In genomic region chr7:34799950-34800511, GRCm38 (mm10) we compare ENCODE assay signal across 10 mouse cellular contexts. TPM values are rescaled to one million over a fixed set of nuclear protein-coding genes. Genes with fewer than 3 reads are reported as not detected.
DNase-seq lines count a peak whose midpoint lies in the region; ATAC-seq and TF ChIP-seq lines count a peak whose summit lies in the region.
"Had no signal": no experiment of that assay in that cellular context is flagged by ENCODE, and none has a peak within 500 bp of the region (broad histone marks: within the 10 kb centered on the region; RNA-seq: fewer than 3 reads in every experiment).

No protein-coding gene starts in this region.

- no peak overlapping the region for H3K4me3 ChIP-seq in heart, embryonic 10.5 days
- peak overlapping the region; percentile 29; the same call in 1 of the 2 replicates for H3K4me3 ChIP-seq in E14TG2a.4 (replicated peaks; ENCODE audit: low read length)
- H3K4me3 ChIP-seq in embryonic facial prominence, embryonic 14.5 days (ENCODE audit: low read depth, low read length) = no peak overlapping the region
- no peak overlapping the region for H3K4me3 ChIP-seq in gastrocnemius, adult 2 months

- 0 out of 2 replicates have a peak, but pooled peaks have one; percentile 16 for ATAC-seq in embryonic facial prominence, embryonic 14.5 days (ENCODE audit: low read depth)
- no peak for ATAC-seq in erythroid progenitor cell, adult 5-6 weeks (replicated peaks; ENCODE audit: low FRiP score, poor library complexity, severe bottlenecking)

- WGBS in heart, embryonic 10.5 days = 62% methylated on average over 13 of the region's 13 CpGs
- 50% methylated on average over 13 of the region's 13 CpGs for WGBS in embryonic facial prominence, embryonic 14.5 days

- peaks cover 26% of the 10 kb centered on the region for H3K4me1 ChIP-seq in heart, embryonic 10.5 days
- H3K4me1 ChIP-seq in E14TG2a.4 (replicated peaks; ENCODE audit: low read depth, low read length) = peaks cover 64% of the 10 kb centered on the region
- H3K4me1 ChIP-seq in embryonic facial prominence, embryonic 14.5 days (ENCODE audit: control insufficient read depth, insufficient read depth, low read length) = peaks cover 15% of the 10 kb centered on the region

- no peak overlapping the region for H3K9ac ChIP-seq in embryonic facial prominence, embryonic 14.5 days (ENCODE audit: low read depth, low read length)

- TF ChIP-seq CTCF in E14TG2a.4 (conservative IDR thresholded peaks at IDR 0.05; ENCODE audit: low read length) = no peak
- TF ChIP-seq CTCF in gastrocnemius, adult 2 months (IDR thresholded peaks at IDR 0.05) = no peak

- peaks cover 16% of the 10 kb centered on the region for H3K27me3 ChIP-seq in heart, embryonic 10.5 days (ENCODE audit: insufficient read depth, poor library complexity, severe bottlenecking)
- H3K27me3 ChIP-seq in E14TG2a.4 (ENCODE audit: insufficient read depth, low read length) = peaks cover 39% of the 10 kb centered on the region
- no peaks in the 10 kb centered on the region for H3K27me3 ChIP-seq in embryonic facial prominence, embryonic 14.5 days (replicated peaks; ENCODE audit: control insufficient read depth, insufficient read depth, low read length)

- no peak for DNase-seq in heart, embryonic 10.5 days (ENCODE audit: low spot score)
- no peak for DNase-seq in heart, adult 9 months (ENCODE audit: low spot score in 2 of 2)
- DNase-seq in embryonic facial prominence, embryonic 14.5 days (ENCODE audit: low spot score) = peak; percentile 29
- peak; percentile 67 for DNase-seq in mesoderm, embryonic 11.5 days (ENCODE audit: low read depth, low spot score)
- DNase-seq in frontal cortex, postnatal 36 days (ENCODE audit: low spot score in 2 of 2) = no peak
- no peak for DNase-seq in gastrocnemius, adult 2 months

- intact Hi-C loops in gastrocnemius, adult 2 months (cut with DNase I) = no loop called here

- H3K36me3 ChIP-seq in heart, embryonic 10.5 days = no peaks in the 10 kb centered on the region
- H3K36me3 ChIP-seq in E14TG2a.4 (ENCODE audit: insufficient read depth, low read length) = no peaks in the 10 kb centered on the region
- H3K36me3 ChIP-seq in embryonic facial prominence, embryonic 14.5 days (ENCODE audit: control insufficient read depth, insufficient read depth, low read length) = no peaks in the 10 kb centered on the region

- H3K4me2 ChIP-seq in embryonic facial prominence, embryonic 14.5 days (ENCODE audit: low read depth, low read length) = no peak overlapping the region

- H3K9me3 ChIP-seq in heart, embryonic 10.5 days = no peaks in the 10 kb centered on the region
- no peaks in the 10 kb centered on the region for H3K9me3 ChIP-seq in E14TG2a.4 (ENCODE audit: low read length)
- no peaks in the 10 kb centered on the region for H3K9me3 ChIP-seq in embryonic facial prominence, embryonic 14.5 days (ENCODE audit: control insufficient read depth, low read length)

- H3K27ac ChIP-seq in heart, embryonic 10.5 days = 0 out of 2 replicates have a peak overlapping the region, but pooled peaks have one; percentile 2
- H3K27ac ChIP-seq in embryonic facial prominence, embryonic 14.5 days (replicated peaks; ENCODE audit: low read depth, low read length) = no peak overlapping the region
- no peak overlapping the region for H3K27ac ChIP-seq in gastrocnemius, adult 2 months

RNA-seq across cellular contexts. Expression of gene Chst8, which starts 12.5 kb away (rescaled TPM):
- 1.4 and 2.1 TPM in 2 replicates for polyA plus RNA-seq in heart, embryonic 10.5 days (2016; fragmentation: Nextera tagmentation; extraction: Ambion mirVana)
- 5.3 and 6.4 TPM in 2 replicates for polyA plus RNA-seq in embryonic facial prominence, embryonic 14.5 days (2014; fragmentation: Nextera tagmentation; extraction: Ambion mirVana)
- total RNA-seq in erythroid progenitor cell, adult 5-6 weeks (2015; ENCODE audit: low replicate concordance) = not detected in 2 replicates
- total RNA-seq in erythroid progenitor cell, adult 5-6 weeks (2017; ENCODE audit: low replicate concordance) = not detected in 2 replicates
- total RNA-seq in gastrocnemius, adult 2 months (2021) = under 1 TPM in 1 of 2 experiments, not detected in 1; 0.75 TPM
- total RNA-seq: common myeloid progenitor, adult 5-6 weeks; granulocyte monocyte progenitor cell, adult 5-6 weeks had no signal

Comparison
In these comparisons a context has a peak if more than half of its experiments do, and no peak if none do; other contexts are left out.
1. DNase-seq: peak in embryonic facial prominence, embryonic 14.5 days (single experiment) and mesoderm, embryonic 11.5 days (single experiment); none in heart, embryonic 10.5 days (single experiment), heart, adult 9 months (0 of 2), frontal cortex, postnatal 36 days (0 of 2) and gastrocnemius, adult 2 months (single experiment).